ENCODE assay signal across 8 mouse cellular contexts in genomic region chr16:75592671-75593500, GRCm38 (mm10). TPM values are rescaled to one million over a fixed set of nuclear protein-coding genes. Genes with fewer than 3 reads are reported as not detected.
DNase-seq lines count a peak whose midpoint lies in the region; ATAC-seq lines count a peak whose summit lies in the region.

Gene Rbm11 (plus strand): TSS chr16:75592844.

- no peaks in the 10 kb centered on the region for H3K9me3 ChIP-seq in intestine, embryonic 15.5 days

- no peaks in the 10 kb centered on the region for H3K4me1 ChIP-seq in intestine, embryonic 15.5 days (replicated peaks)

- peak; percentile 99 for ATAC-seq in intestine, embryonic 15.5 days
- peak; percentile 91 for ATAC-seq in megakaryocyte-erythroid progenitor cell, adult 5-6 weeks (replicated peaks; ENCODE audit: low FRiP score, low TSS enrichment, poor library complexity, severe bottlenecking)

- H3K9ac ChIP-seq in intestine, embryonic 15.5 days, result peak within 1 kb of the TSS; percentile 50

- peak; percentile 91 for DNase-seq in adrenal gland, postnatal 10 days
- DNase-seq in embryo, embryonic 9.5 days (ENCODE audit: extremely low spot score), result peak; percentile 83
- peak; percentile 49 to 56 for DNase-seq in gastrocnemius, postnatal 36 days
- DNase-seq in left cerebral cortex, postnatal 14 days (ENCODE audit: low spot score in 2 of 2), result peak; percentile 60 to 79
- DNase-seq in right cerebral cortex, postnatal 14 days, result peak; percentile 77
- DNase-seq in urinary bladder, postnatal 25 days (ENCODE audit: low spot score), result peak; percentile 74

- H3K27me3 ChIP-seq in intestine, embryonic 15.5 days (replicated peaks), result no peaks in the 10 kb centered on the region

- intact Hi-C loops in gastrocnemius, postnatal 36 days (cut with DNase I), result no loop called here
- intact Hi-C loops in left cerebral cortex, postnatal 14 days (cut with DNase I), result no loop called here

- H3K4me2 ChIP-seq in intestine, embryonic 15.5 days (replicated peaks), result peak within 1 kb of the TSS; percentile 92

- H3K4me3 ChIP-seq in intestine, embryonic 15.5 days (replicated peaks), result peak within 1 kb of the TSS; percentile 75

- under 1% methylated on average over 52 of the region's 55 CpGs for WGBS in intestine, embryonic 15.5 days

- no peaks in the 10 kb centered on the region for H3K36me3 ChIP-seq in intestine, embryonic 15.5 days

- no peak within 1 kb of the TSS for H3K27ac ChIP-seq in intestine, embryonic 15.5 days

RNA-seq across cellular contexts. Expression of gene Rbm11, which starts in this region (rescaled TPM):
- 1 to 10 TPM; 1.2 TPM for total RNA-seq in adrenal gland, postnatal 10 days (2021)
- total RNA-seq in gastrocnemius, postnatal 36 days (2021), result not detected
- 0.15 and 0.54 TPM in 2 replicates for polyA plus RNA-seq in intestine, embryonic 15.5 days (2015; fragmentation: Nextera tagmentation; extraction: Ambion mirVana)
- 1 to 10 TPM; 4.9 to 6.8 TPM for total RNA-seq in left cerebral cortex, postnatal 14 days (2021)
- total RNA-seq in megakaryocyte-erythroid progenitor cell, adult 5-6 weeks (2014; fragmentation: Nextera tagmentation), result not detected in 2 replicates
- 0.23 TPM in 1 of 2 replicates, not detected in the other for total RNA-seq in megakaryocyte-erythroid progenitor cell, adult 5-6 weeks (2017)

Comparison
In these comparisons a context has a peak if more than half of its experiments do, and no peak if none do; other contexts are left out.
1. Peak in DNase-seq in gastrocnemius, postnatal 36 days; RNA of the gene not detected or under 1 TPM.
2. Peak in ATAC-seq, H3K4me3 ChIP-seq, H3K9ac ChIP-seq and H3K4me2 ChIP-seq in intestine, embryonic 15.5 days; RNA of the gene not detected or under 1 TPM.
3. Peak in ATAC-seq in megakaryocyte-erythroid progenitor cell, adult 5-6 weeks; RNA of the gene not detected or under 1 TPM.